Mouse (Mus musculus) liver, embryonic 16.5 days (tissue): ENCODE results near the gene Myo18b. TPM values are rescaled to one million over a fixed set of nuclear protein-coding genes. Genes with fewer than 3 reads are reported as not detected.

Source experiments
- ATAC-seq: fragments of 200-750 bp; cut with Nextera tagmentation; 2 replicates; pipeline ENCODE4 v1.8.0; 2017; ENCODE audit warnings: low read depth, mild to moderate bottlenecking, moderate number of reproducible peaks, moderate library complexity
- H3K27ac ChIP-seq: fragments of 300-500 bp; sonication (generic); 2 replicates; pipeline ENCODE4 v1.5.1; 2014; ENCODE audit warnings: mild to moderate bottlenecking, low read length
- H3K27me3 ChIP-seq: fragments of 300-500 bp; sonication (generic); 2 replicates; pipeline ENCODE4 v1.6.1; 2014; ENCODE audit warnings: low read depth, low read length, mixed read lengths; ENCODE audit not compliant: control insufficient read depth, insufficient read depth
- H3K36me3 ChIP-seq: fragments of 300-500 bp; sonication (generic); 2 replicates; pipeline ENCODE4 v1.6.1; 2014; ENCODE audit warnings: mild to moderate bottlenecking; ENCODE audit not compliant: control insufficient read depth, insufficient read depth
- H3K4me1 ChIP-seq: fragments of 300-500 bp; sonication (generic); 2 replicates; pipeline ENCODE4 v1.6.1; 2014; ENCODE audit warnings: low read depth, low read length, mixed read lengths; ENCODE audit not compliant: control insufficient read depth
- H3K4me2 ChIP-seq: fragments of 300-500 bp; sonication (generic); 2 replicates; pipeline ENCODE4 v1.6.1; 2014; ENCODE audit warnings: low read depth, low read length, mixed read lengths
- H3K4me3 ChIP-seq: fragments of 300-500 bp; sonication (generic); 2 replicates; pipeline ENCODE4 v1.5.1; 2014; ENCODE audit warnings: low read depth, mild to moderate bottlenecking, low read length
- H3K9ac ChIP-seq: fragments of 300-500 bp; sonication (generic); 2 replicates; pipeline ENCODE4 v1.6.1; 2014; ENCODE audit warnings: low read depth, low read length
- H3K9me3 ChIP-seq: fragments of 300-500 bp; sonication (generic); replicated peaks from 2 replicates; pipeline ENCODE4 v1.6.1; 2016; ENCODE audit warnings: low read length; ENCODE audit not compliant: control insufficient read depth
- WGBS: fragments of 180-500 bp; shearing (Covaris S2); extraction: QIAGEN DNeasy Blood & Tissue Kit; methylation state at CpG from one replicate; pipeline ENCODE4 v1.1.7; 2014; ENCODE audit not compliant: insufficient replicate concordance; 5-methylcytosine and 5-hydroxymethylcytosine counted together
- polyA plus RNA-seq: library from polyadenylated mRNA; unstranded; fragments of >200 nt; fragmentation: Nextera tagmentation; extraction: Ambion mirVana; gene quantifications from 2 replicates; pipeline ENCODE4 v1.2.1, GENCODE M21; 2015

The Myo18b gene
- polyA plus RNA-seq, 1 experiment from 2014 or later = 0.45 TPM

DNA sequence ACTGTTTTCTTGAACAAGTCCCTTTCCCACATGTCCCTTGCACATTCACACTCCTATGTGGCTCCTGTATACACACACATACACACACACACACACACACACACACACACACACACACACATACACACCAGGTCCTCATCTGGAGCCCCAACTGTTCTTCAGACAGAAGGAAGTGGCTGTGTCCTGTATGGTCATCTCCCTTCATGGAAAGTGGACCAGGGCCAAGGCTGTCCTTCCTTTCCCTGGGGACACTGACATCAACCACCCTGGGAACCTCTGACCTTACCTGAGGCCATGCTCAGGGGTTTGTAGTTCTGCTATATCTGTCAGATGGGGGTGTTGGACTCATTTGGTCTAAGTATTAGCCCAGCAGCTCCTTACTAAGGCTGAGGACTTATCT, 3.8 kb downstream of the Myo18b start:
- ATAC-seq = no peak

DNA sequence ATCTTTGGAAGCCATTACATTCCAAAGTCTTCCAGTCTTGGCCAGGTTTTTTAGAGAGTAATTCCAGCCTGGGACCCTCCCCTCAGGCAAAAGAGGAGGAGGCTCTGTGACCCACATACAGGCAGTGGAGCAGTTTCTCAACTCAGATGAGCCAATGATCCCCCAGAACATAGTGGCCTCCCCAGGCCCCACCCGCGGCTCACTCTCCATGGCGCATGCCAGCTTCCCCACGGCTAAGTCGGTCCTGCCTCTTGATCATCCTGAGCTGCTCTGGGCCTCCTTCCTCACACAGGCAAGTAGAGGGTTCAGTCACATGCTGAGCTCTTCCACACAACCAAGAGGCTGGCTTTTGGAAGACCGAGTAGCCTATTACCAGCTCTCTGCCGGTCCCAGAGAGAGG, 7.5 kb downstream of the Myo18b start:
- Histone ChIP-seq H3K27ac (no peak overlapping the region), H3K4me1 (no peaks in the 10 kb centered on the region), H3K27me3 (no peaks in the 10 kb centered on the region)

More for the DNA sequence above, 3.8 kb downstream of the Myo18b start:
- Histone ChIP-seq H3K9ac (no peak overlapping the region), H3K4me3 (no peak overlapping the region), H3K36me3 (no peaks in the 10 kb centered on the region), H3K4me2 (no peak overlapping the region), H3K27ac (no peak overlapping the region), H3K9me3 (no peaks in the 10 kb centered on the region), H3K27me3 (no peaks in the 10 kb centered on the region), H3K4me1 (no peaks in the 10 kb centered on the region)

DNA sequence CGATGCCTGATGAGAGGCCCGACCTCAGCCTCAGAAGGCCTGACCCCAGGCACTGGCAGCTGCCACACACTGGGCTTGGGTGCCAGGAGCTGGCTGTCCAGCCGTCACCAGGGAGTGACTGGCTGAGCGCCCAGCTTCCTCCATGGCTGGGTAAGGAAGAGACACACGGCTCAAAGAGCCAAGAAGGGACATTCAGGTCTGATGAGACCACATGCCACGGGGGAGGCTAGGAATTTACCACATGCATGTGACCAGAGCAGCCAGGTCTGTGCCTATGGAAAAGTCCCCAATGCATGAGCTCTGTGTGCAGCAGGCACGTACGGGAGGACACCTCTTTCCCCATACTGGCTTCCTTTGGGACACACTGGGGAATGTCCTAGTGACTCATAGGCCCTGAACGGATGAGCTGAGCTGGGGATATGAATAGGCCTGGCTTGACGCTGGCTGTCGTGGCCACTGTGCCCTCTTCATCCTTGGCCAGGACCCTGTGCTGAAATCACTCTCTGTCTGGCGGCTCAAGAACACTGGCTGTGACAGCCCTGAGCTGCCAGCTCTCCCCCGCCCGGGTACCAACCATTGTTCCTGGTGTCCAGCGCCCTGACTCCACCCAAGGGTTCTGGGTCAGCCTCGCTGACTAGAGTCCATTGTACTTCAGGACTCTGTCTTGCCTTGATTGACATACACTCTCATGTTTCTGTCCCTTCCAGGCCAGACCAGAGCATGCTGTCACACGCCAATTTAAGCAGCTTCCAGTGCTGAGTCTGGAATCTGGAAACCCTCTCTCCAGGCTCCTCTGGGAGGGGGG, 9.3 kb downstream of the Myo18b start:
- Histone ChIP-seq H3K4me3 (no peak overlapping the region), H3K27me3 (no peaks in the 10 kb centered on the region), H3K4me2 (no peak overlapping the region), H3K27ac (no peak overlapping the region), H3K4me1 (no peaks in the 10 kb centered on the region), H3K36me3 (no peaks in the 10 kb centered on the region), H3K9me3 (no peaks in the 10 kb centered on the region), H3K9ac (no peak overlapping the region)
- ATAC-seq = no peak
- 54% methylated on average over 17 of the region's 17 CpGs for WGBS

More for the DNA sequence above, 7.5 kb downstream of the Myo18b start:
- no peak overlapping the region for H3K9ac ChIP-seq
- H3K4me3 ChIP-seq = no peak overlapping the region
- 56% methylated on average over 7 of the region's 7 CpGs for WGBS
- H3K4me2 ChIP-seq = no peak overlapping the region
- no peak for ATAC-seq
- H3K36me3 ChIP-seq = no peaks in the 10 kb centered on the region
- H3K9me3 ChIP-seq = no peaks in the 10 kb centered on the region

DNA sequence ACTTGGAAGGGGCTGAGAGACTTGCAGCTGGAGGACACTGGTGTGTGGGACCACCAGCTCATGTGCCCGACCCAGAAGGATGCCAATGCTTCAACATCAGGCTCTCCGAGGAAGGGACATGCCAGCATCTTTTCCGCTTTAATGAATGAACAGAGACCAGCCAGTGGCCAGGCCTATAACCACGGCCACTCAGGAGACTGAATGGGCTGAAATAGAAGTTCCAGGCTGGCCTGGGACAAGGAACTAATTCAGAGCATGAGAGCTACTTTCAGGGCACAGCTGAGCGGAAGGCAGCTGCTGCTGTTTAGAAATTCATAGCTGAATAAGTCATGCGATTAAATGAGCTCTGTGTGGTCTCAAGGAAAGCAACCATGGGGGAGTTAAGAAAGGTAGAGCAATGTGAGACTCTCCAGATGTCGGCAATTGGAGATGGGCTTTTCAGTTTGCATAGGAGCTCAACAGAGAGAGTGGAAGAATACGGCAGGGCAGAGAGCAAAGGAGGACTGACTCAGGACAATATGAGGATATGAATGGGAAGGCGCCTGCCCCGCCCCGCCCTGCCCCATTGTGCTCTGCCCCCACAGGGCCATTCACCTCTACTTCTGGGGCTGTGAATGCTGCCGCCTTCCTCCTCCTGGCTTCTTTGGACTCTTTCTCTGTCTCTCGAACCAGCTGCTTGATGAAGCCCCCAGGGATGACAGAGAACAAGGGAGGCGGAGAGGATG, 18.6 kb downstream of the Myo18b start:
- ATAC-seq = no peak
- Histone ChIP-seq H3K4me2 (no peak overlapping the region), H3K9me3 (no peaks in the 10 kb centered on the region), H3K9ac (no peak overlapping the region), H3K27me3 (no peaks in the 10 kb centered on the region), H3K27ac (no peak overlapping the region), H3K4me3 (no peak overlapping the region), H3K4me1 (no peaks in the 10 kb centered on the region; the same call in 1 of the 2 replicates), H3K36me3 (no peaks in the 10 kb centered on the region)
- 50% methylated on average over 14 of the region's 14 CpGs for WGBS

DNA sequence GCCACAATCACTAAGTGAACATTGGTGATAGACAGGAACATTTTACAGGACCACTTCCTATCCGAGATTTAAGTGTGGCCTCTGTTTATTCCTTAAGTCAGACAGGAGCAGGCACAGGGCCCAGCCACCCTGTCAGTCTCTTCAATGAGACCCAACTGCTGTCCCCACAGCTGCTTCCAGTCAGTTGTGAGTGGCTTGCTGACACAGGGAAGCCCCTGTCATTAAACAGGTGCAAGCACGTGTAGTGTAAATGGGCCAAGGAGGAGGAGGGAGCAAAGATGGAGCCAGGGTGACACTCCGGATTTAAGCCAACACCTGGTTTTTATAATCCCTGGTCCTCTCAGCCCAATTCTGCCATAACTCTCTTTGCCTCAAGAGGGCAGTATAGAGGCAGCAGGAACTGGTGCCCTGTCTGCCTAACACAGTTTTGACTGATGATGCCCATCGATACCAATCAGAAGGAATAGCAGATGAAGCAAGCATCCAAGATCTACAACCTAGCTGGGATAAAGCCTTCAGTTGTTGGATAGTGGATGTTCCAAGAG, 19.2 kb downstream of the Myo18b start:
- no peak overlapping the region for H3K9ac ChIP-seq
- no peak overlapping the region for H3K27ac ChIP-seq
- no peaks in the 10 kb centered on the region for H3K36me3 ChIP-seq
- WGBS = 30% methylated on average over 4 of the region's 4 CpGs
- H3K4me1 ChIP-seq = no peaks in the 10 kb centered on the region; the same call in 1 of the 2 replicates
- H3K9me3 ChIP-seq = no peaks in the 10 kb centered on the region
- H3K4me3 ChIP-seq = no peak overlapping the region
- no peak overlapping the region for H3K4me2 ChIP-seq
- H3K27me3 ChIP-seq = no peaks in the 10 kb centered on the region
- ATAC-seq = no peak

DNA sequence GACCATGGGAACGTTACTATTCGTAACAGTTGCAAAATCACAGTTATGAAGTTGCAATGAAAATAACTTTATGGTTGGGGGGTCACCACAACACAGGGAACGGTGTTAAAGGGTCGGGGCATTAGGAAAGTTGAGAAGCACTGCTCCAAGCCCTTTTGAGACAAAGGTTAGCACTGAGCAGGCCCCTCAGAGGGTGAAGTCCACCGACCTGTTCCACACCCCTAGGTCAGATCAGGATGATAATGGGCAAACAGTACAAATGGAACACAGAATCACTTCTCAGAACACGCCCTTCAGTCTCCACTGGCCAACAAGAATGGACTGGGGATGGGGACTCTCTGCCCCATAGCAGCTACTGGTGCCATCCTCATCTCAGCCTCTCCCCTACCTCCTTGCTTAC, 23.2 kb downstream of the Myo18b start:
- Histone ChIP-seq H3K9ac (no peak overlapping the region), H3K4me3 (no peak overlapping the region), H3K4me2 (no peak overlapping the region), H3K9me3 (no peaks in the 10 kb centered on the region), H3K36me3 (no peaks in the 10 kb centered on the region), H3K4me1 (no peaks in the 10 kb centered on the region; the same call in 1 of the 2 replicates), H3K27ac (no peak overlapping the region), H3K27me3 (no peaks in the 10 kb centered on the region)
- 44% methylated on average over 6 of the region's 6 CpGs for WGBS
- no peak for ATAC-seq

DNA sequence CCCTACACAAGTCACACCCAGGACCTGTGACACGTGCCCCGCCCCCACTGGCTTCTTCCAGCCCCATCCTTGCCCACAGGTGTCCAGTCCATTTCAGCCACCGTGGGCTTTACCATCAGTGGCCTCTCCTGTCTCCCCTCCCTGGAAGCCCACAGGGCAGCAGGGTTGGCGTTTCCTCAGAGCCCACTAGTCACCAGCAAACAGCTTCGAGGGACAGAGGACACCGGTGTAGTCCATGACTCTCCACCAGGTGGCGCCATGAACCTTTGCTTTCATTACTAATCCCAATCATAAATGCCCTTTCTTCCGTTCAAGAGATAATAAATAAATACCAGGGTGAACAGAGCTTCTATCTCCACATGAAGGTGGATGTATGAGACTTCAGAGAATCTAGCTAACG, 25.4 kb downstream of the Myo18b start:
- Histone ChIP-seq H3K27ac (no peak overlapping the region), H3K9ac (no peak overlapping the region), H3K9me3 (no peaks in the 10 kb centered on the region), H3K4me3 (no peak overlapping the region), H3K4me1 (no peaks in the 10 kb centered on the region; the same call in 1 of the 2 replicates), H3K36me3 (no peaks in the 10 kb centered on the region), H3K27me3 (no peaks in the 10 kb centered on the region), H3K4me2 (no peak overlapping the region)
- no peak for ATAC-seq
- 19% methylated on average over 9 of the region's 9 CpGs for WGBS

GRCm38 (mm10) chr5:112868620-112869019, 27.5 kb downstream of the Myo18b start:
- Histone ChIP-seq H3K36me3 (no peaks in the 10 kb centered on the region), H3K4me1 (no peaks in the 10 kb centered on the region; the same call in 1 of the 2 replicates), H3K9me3 (no peaks in the 10 kb centered on the region), H3K27me3 (no peaks in the 10 kb centered on the region), H3K4me3 (no peak overlapping the region), H3K9ac (no peak overlapping the region), H3K4me2 (no peak overlapping the region), H3K27ac (no peak overlapping the region)
- WGBS = 52% methylated on average over 5 of the region's 5 CpGs
- no peak for ATAC-seq
